ENCODE assay signal across 15 mouse cellular contexts in the genomic region with DNA sequence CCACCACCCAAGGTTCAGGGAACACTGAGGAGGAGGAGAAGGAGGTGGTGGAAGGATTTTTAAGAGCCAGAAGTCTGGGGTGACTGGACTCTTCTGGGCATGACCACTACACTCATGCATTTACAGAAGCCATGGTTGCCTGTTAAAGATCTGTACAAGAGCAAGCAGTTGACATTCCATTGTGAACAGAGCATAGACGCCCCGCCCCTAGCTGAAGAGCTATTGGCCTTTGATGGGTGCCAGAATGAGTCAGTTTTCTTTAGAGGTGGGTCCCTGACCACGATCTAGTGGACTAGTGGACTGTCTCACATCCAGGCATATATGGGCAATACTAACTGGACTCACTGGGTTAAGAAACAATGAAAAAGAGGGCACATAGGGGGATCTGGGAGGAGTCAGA. TPM values are rescaled to one million over a fixed set of nuclear protein-coding genes. Genes with fewer than 3 reads are reported as not detected.
DNase-seq lines count a peak whose midpoint lies in the region; ATAC-seq and TF ChIP-seq lines count a peak whose summit lies in the region.
"Had no signal": no experiment of that assay in that cellular context is flagged by ENCODE, and none has a peak within 500 bp of the region (broad histone marks: within the 10 kb centered on the region; RNA-seq: fewer than 3 reads in every experiment).

No protein-coding gene starts in this region.

- H3K9ac ChIP-seq in liver, postnatal 0 days (replicated peaks): no peak overlapping the region
- no peak overlapping the region for H3K9ac ChIP-seq in liver, embryonic 11.5 days (ENCODE audit: low read depth, low read length)
- H3K9ac ChIP-seq in stomach, postnatal 0 days (ENCODE audit: low read length): no peak overlapping the region
- H3K9ac ChIP-seq: heart, embryonic 15.5 days; limb, embryonic 15.5 days had no signal

- DNase-seq in liver, postnatal 0 days: no peak
- no peak for DNase-seq in liver, embryonic 11.5 days (ENCODE audit: low spot score)
- DNase-seq in Muller cell, postnatal 12 days (ENCODE audit: inconsistent ontology term): peak; percentile 74
- DNase-seq in induced T-regulatory cell, adult 2 months (ENCODE audit: low read depth): peak; percentile 13
- DNase-seq in stomach, postnatal 0 days (ENCODE audit: low spot score): peak; percentile 50
- no peak for DNase-seq in left cerebral cortex, adult 8-10 months (ENCODE audit: low spot score in 2 of 2)
- no peak for DNase-seq in spleen, postnatal 14 days (ENCODE audit: low spot score in 2 of 2)
- DNase-seq: cerebellum, adult 11 months; cerebellum, postnatal 25 days; kidney, postnatal 10 days; layer of hippocampus, adult 9-11 months had no signal

- no peak for ATAC-seq in liver, postnatal 0 days
- no peak for ATAC-seq in liver, embryonic 11.5 days (replicated peaks; ENCODE audit: low FRiP score)
- ATAC-seq in stomach, postnatal 0 days (ENCODE audit: low FRiP score, low TSS enrichment): peak; percentile 41
- ATAC-seq: intestine, embryonic 16.5 days; midbrain, embryonic 13.5 days had no signal

- TF ChIP-seq CTCF in liver, postnatal 0 days (IDR thresholded peaks at IDR 0.05; ENCODE audit: low read depth): no peak
- TF ChIP-seq CTCF in stomach, postnatal 0 days (IDR thresholded peaks at IDR 0.05; ENCODE audit: low read depth): no peak

- H3K27ac ChIP-seq in liver, postnatal 0 days (ENCODE audit: low read depth): peak overlapping the region; percentile 100
- no peak overlapping the region for H3K27ac ChIP-seq in liver, embryonic 11.5 days (ENCODE audit: low read depth, low read length)
- no peak overlapping the region for H3K27ac ChIP-seq in stomach, postnatal 0 days (replicated peaks)

- peaks cover 28% of the 10 kb centered on the region for H3K4me1 ChIP-seq in liver, postnatal 0 days (ENCODE audit: insufficient read depth)
- H3K4me1 ChIP-seq in liver, embryonic 11.5 days (replicated peaks; ENCODE audit: control insufficient read depth, insufficient read depth, low read length): peaks cover 23% of the 10 kb centered on the region
- H3K4me1 ChIP-seq in stomach, postnatal 0 days (replicated peaks; ENCODE audit: control insufficient read depth, insufficient read depth): no peaks in the 10 kb centered on the region

- no peak overlapping the region for H3K4me3 ChIP-seq in liver, postnatal 0 days (ENCODE audit: low read depth, low read length)
- H3K4me3 ChIP-seq in liver, embryonic 11.5 days (ENCODE audit: low read depth, low read length): no peak overlapping the region
- H3K4me3 ChIP-seq in stomach, postnatal 0 days (ENCODE audit: low read depth, low read length): no peak overlapping the region

- no peaks in the 10 kb centered on the region for H3K36me3 ChIP-seq in liver, postnatal 0 days (replicated peaks; ENCODE audit: insufficient read depth, low read length)
- no peaks in the 10 kb centered on the region for H3K36me3 ChIP-seq in liver, embryonic 11.5 days (ENCODE audit: control insufficient read depth, insufficient read depth, low read length)
- H3K36me3 ChIP-seq in stomach, postnatal 0 days (ENCODE audit: control insufficient read depth, insufficient read depth, low read length): no peaks in the 10 kb centered on the region
- H3K36me3 ChIP-seq: heart, embryonic 15.5 days; limb, embryonic 15.5 days; midbrain, embryonic 13.5 days had no signal

- H3K27me3 ChIP-seq in liver, postnatal 0 days (ENCODE audit: insufficient read depth, low read length): no peaks in the 10 kb centered on the region
- no peaks in the 10 kb centered on the region for H3K27me3 ChIP-seq in liver, embryonic 11.5 days (replicated peaks; ENCODE audit: control insufficient read depth, insufficient read depth, low read length)
- no peaks in the 10 kb centered on the region for H3K27me3 ChIP-seq in stomach, postnatal 0 days (ENCODE audit: control insufficient read depth, insufficient read depth, low read length)
- H3K27me3 ChIP-seq: heart, embryonic 15.5 days; limb, embryonic 15.5 days; midbrain, embryonic 13.5 days had no signal

- no peak overlapping the region for H3K4me2 ChIP-seq in liver, postnatal 0 days (ENCODE audit: low read depth, low read length)
- no peak overlapping the region for H3K4me2 ChIP-seq in liver, embryonic 11.5 days
- no peak overlapping the region for H3K4me2 ChIP-seq in stomach, postnatal 0 days (replicated peaks; ENCODE audit: low read depth)

- no peak for TF ChIP-seq EP300 in liver, postnatal 0 days (IDR thresholded peaks at IDR 0.05; ENCODE audit: low read depth)
- TF ChIP-seq EP300 in stomach, postnatal 0 days (optimal IDR thresholded peaks at IDR 0.05): no peak

- no peaks in the 10 kb centered on the region for H3K9me3 ChIP-seq in liver, postnatal 0 days (ENCODE audit: low read length)
- no peaks in the 10 kb centered on the region for H3K9me3 ChIP-seq in liver, embryonic 11.5 days (ENCODE audit: control insufficient read depth, low read length)
- no peaks in the 10 kb centered on the region for H3K9me3 ChIP-seq in stomach, postnatal 0 days (ENCODE audit: control insufficient read depth, low read length)
- H3K9me3 ChIP-seq: heart, embryonic 15.5 days; limb, embryonic 15.5 days; midbrain, embryonic 13.5 days had no signal

- WGBS in liver, postnatal 0 days (ENCODE audit: insufficient replicate concordance): 77% methylated on average over 3 of the region's 3 CpGs
- 72% methylated on average over 3 of the region's 3 CpGs for WGBS in liver, embryonic 11.5 days
- WGBS in stomach, postnatal 0 days: 68% methylated on average over 3 of the region's 3 CpGs

RNA-seq across cellular contexts. Expression of a gene that starts 1.4 kb away (rescaled TPM):
- 10.7 and 14.6 TPM in 2 replicates for polyA plus RNA-seq in liver, postnatal 0 days (2015; fragmentation: Nextera tagmentation; extraction: Ambion mirVana)
- polyA plus RNA-seq in liver, embryonic 11.5 days (2014; fragmentation: Nextera tagmentation; extraction: Ambion mirVana): 17.8 and 20.9 TPM in 2 replicates
- polyA plus RNA-seq in stomach, postnatal 0 days (2015; fragmentation: Nextera tagmentation; extraction: Ambion mirVana): 13.8 and 14.3 TPM in 2 replicates
- total RNA-seq in left cerebral cortex, adult 8-10 months (2022): 10 to 100 TPM; 54.1 to 63.5 (median 58.5) TPM

RNA-seq across cellular contexts. Expression of a gene that starts 43.3 kb away (rescaled TPM):
- 4.3 and 6.0 TPM in 2 replicates for polyA plus RNA-seq in liver, postnatal 0 days (2015; fragmentation: Nextera tagmentation; extraction: Ambion mirVana)
- polyA plus RNA-seq in liver, embryonic 11.5 days (2014; fragmentation: Nextera tagmentation; extraction: Ambion mirVana): 3.5 and 3.8 TPM in 2 replicates
- 18.4 and 23.3 TPM in 2 replicates for polyA plus RNA-seq in stomach, postnatal 0 days (2015; fragmentation: Nextera tagmentation; extraction: Ambion mirVana)
- total RNA-seq in left cerebral cortex, adult 8-10 months (2022): 1 to 10 TPM in 1 of 4 experiments, under 1 TPM in 3; 0.65 to 1.9 (median 0.79) TPM

Comparison
In these comparisons a context has a peak if more than half of its experiments do, and no peak if none do; other contexts are left out.
1. DNase-seq: peak in Muller cell, postnatal 12 days (single experiment), induced T-regulatory cell, adult 2 months (single experiment) and stomach, postnatal 0 days (single experiment); none in liver, postnatal 0 days (single experiment), liver, embryonic 11.5 days (single experiment), left cerebral cortex, adult 8-10 months (0 of 2) and spleen, postnatal 14 days (0 of 2).